Mouse (Mus musculus) C2C12 (cell line): ENCODE measurements around the gene Mcur1. TPM values are rescaled to one million over a fixed set of nuclear protein-coding genes. Genes with fewer than 3 reads are reported as not detected.

ENCODE experiments used
- H3K27me3 ChIP-seq: one replicate; pipeline ENCODE4 v1.6.1; 2011; ENCODE audit not compliant: control insufficient read depth, insufficient read depth, insufficient read length
- H3K36me3 ChIP-seq: one replicate; pipeline ENCODE4 v1.6.1; 2011; ENCODE audit not compliant: control insufficient read depth, insufficient read depth
- H3K4me3 ChIP-seq: one replicate; pipeline ENCODE4 v1.5.1; 2011; ENCODE audit warnings: mild to moderate bottlenecking, control low read depth; ENCODE audit not compliant: poor library complexity, insufficient read depth, severe bottlenecking
- H3K79me2 ChIP-seq: one replicate; pipeline ENCODE4 v1.6.1; 2011; ENCODE audit not compliant: control insufficient read depth, insufficient read depth
- H3K79me3 ChIP-seq: one replicate; pipeline ENCODE4 v1.6.1; 2011; ENCODE audit warnings: low read depth, control low read depth
- H3ac ChIP-seq: one replicate; pipeline ENCODE3; 2011; ENCODE audit warnings: low read depth; ENCODE audit not compliant: control insufficient read depth, insufficient read length
- CEBPB ChIP-seq: IDR thresholded peaks from one replicate; pipeline ENCODE4 v1.6.1; 2011; ENCODE audit warnings: low read depth, mild to moderate bottlenecking, control low read depth, moderate library complexity
- CTCF ChIP-seq: IDR thresholded peaks from one replicate; pipeline ENCODE4 v1.5.1; 2011; ENCODE audit not compliant: control insufficient read depth, insufficient read depth, insufficient read length
- FOSL1 ChIP-seq: IDR thresholded peaks from one replicate; pipeline ENCODE4 v1.8.0; 2011; ENCODE audit warnings: mild to moderate bottlenecking, low read length; ENCODE audit not compliant: poor library complexity, insufficient read depth, severe bottlenecking
- MAX ChIP-seq: IDR thresholded peaks from one replicate; pipeline ENCODE4 v1.6.1; 2011; ENCODE audit warnings: mild to moderate bottlenecking, control low read depth
- MYOD1 ChIP-seq: IDR thresholded peaks from one replicate; pipeline ENCODE4 v1.6.1; 2011; ENCODE audit warnings: low read depth; ENCODE audit not compliant: control insufficient read depth, insufficient read length
- MYOG ChIP-seq: IDR thresholded peaks from one replicate; pipeline ENCODE4 v1.6.1; 2011; ENCODE audit not compliant: control insufficient read depth, insufficient read length; ENCODE audit errors: extremely low read depth
- USF1 ChIP-seq: IDR thresholded peaks from one replicate; pipeline ENCODE4 v1.6.1; 2011; ENCODE audit warnings: low read depth, mild to moderate bottlenecking, control low read depth, moderate library complexity
- long read RNA-seq, 2 experiments: library from polyadenylated mRNA; unstranded; transcript quantifications; one replicate each; pipeline ENCODE4 v2.0.0; 2019 to 2020
- polyA plus RNA-seq: library from polyadenylated mRNA; unstranded; fragments of >200 nt; fragmentation: generic; extraction: Trizol; gene quantifications from one replicate; pipeline ENCODE4 v1.2.1, GENCODE M21; 2012; ENCODE audit warnings: missing spikeins

Gene Mcur1
- 4.8 TPM for polyA plus RNA-seq
- long read RNA-seq, experiment 1, full-length matches to known transcripts: 8 of 11 reads
- long read RNA-seq, experiment 1, partial matches to known transcripts: 0 of 11 reads
- long read RNA-seq, experiment 1, other reads (novel, unspliced or antisense): 3 of 11 reads
- long read RNA-seq, experiment 2, full-length matches to known transcripts: 103 of 115 reads
- long read RNA-seq, experiment 2, partial matches to known transcripts: 4 of 115 reads
- long read RNA-seq, experiment 2, other reads (novel, unspliced or antisense): 8 of 115 reads

DNA sequence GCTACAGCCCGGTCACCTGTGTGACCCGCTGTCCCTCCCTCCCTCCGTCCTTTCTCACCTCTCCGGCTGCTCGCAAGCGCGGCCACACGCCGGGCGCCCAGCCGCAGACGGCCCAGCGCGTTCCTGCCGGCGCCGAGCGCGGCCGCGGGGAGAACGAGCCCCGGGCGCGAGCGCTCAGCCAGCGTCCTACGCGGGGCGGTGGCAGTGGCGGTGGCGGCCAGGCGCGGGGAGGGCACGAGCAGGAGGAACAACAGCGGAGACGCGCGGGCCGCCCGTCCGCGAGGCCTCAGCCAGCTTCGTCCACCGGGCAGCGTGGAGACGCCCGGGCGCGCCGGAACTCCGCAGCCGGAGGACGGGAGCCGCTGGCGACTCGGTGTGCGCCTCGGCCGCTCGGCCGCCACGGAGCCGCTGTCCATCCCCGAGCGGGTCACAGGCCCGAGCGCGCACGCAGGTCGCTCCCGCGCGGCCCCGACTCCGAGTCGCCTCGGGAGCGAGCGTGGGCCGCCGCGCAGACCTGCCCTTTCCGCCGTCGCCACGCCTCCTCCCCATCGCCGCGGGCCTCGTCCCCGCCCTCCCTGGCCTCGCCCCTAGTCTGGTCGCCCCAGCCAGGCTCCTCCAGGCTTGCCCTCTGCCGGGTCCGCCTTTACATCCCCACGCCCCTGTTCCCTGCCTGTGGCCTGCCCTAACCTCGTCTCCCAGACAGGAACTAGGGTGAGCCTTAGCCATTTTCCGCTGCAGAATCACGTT lies at the start of gene Mcur1:
Gene Mcur1 (minus strand): TSS at position 481 of the 747 bp plus-strand sequence.
- TF ChIP-seq USF1 (no peak), CTCF (no peak), CEBPB (no peak), MAX (no peak), MYOG (no peak), MYOD1 (no peak), FOSL1 (no peak)
- Histone ChIP-seq H3K36me3 (no peaks in the 10 kb centered on the region), H3K79me3 (peaks cover 1% of the 10 kb centered on the region), H3ac (peak within 1 kb of the TSS; percentile 76), H3K4me3 (peak within 1 kb of the TSS; percentile 40), H3K27me3 (no peaks in the 10 kb centered on the region), H3K79me2 (peaks cover 21% of the 10 kb centered on the region)

DNA sequence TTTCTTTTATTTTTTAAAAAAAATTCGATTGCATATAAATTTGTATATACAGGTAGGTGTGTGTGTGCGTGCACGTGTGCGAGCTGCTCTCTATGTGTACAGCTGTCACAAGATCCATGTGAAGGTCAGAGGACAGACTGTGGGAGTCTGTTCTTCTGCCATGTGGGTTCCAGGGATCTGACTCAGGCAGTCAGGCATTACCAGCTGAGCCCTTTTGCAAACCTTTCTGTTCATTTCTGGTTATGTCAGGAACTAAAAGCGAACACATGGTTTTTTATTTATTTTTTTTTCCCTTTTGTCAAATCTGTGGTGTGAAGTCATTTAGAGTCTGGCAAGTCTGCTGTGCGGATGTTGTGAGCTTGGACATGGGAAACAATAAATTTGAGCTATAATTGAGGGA lies 48.9 kb upstream of the Mcur1 start:
- no peak overlapping the region for H3ac ChIP-seq
- H3K79me2 ChIP-seq: no peaks in the 10 kb centered on the region
- no peak for TF ChIP-seq CTCF
- H3K27me3 ChIP-seq: no peaks in the 10 kb centered on the region
- H3K36me3 ChIP-seq: no peaks in the 10 kb centered on the region
- no peaks in the 10 kb centered on the region for H3K79me3 ChIP-seq
- no peak overlapping the region for H3K4me3 ChIP-seq

DNA sequence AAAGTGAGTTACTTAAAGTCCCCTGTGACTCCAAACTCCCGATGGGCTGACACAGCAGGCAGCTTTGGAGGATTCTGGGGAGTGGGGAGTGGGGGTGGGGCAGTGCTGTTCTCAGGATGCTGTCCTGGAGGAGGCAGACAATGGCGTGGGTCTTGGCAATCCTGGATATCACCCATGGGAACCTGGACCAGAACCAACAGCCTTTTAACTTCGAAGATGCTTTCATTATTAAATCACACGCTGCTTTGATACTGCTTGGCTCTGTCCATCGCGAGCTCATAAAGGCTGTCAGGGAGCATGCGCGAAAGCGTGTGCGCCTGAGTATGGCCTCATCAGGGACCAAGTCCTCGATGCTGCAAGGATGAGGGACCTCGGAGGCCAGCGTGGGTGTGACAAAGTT lies 43.1 kb upstream of the Mcur1 start:
- Histone ChIP-seq H3K79me2 (no peaks in the 10 kb centered on the region), H3K79me3 (no peaks in the 10 kb centered on the region), H3K27me3 (peaks cover 3% of the 10 kb centered on the region), H3ac (no peak overlapping the region), H3K4me3 (no peak overlapping the region), H3K36me3 (no peaks in the 10 kb centered on the region)
- TF ChIP-seq FOSL1: no peak
- no peak for TF ChIP-seq MYOD1

DNA sequence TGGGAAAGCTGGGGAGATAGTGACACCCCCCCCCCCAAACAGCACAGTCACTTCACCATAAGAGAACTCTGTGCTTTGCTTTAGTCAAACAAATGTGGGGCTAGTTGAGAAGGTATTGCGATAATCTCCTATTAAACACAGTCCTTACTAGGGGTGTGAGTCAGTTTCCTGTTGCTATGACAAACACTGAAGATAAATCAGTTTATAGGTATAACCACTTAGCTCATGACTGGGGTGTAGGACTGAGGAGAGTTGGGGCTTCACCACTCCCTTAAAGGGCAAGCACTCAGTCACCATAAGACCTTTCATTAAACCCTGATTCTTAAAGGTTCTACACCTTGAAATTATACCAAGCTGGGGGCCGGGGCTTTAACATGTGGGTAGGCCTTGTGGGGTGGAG lies 42.4 kb upstream of the Mcur1 start:
- Histone ChIP-seq H3K79me2 (no peaks in the 10 kb centered on the region), H3ac (no peak overlapping the region), H3K27me3 (peaks cover 3% of the 10 kb centered on the region), H3K79me3 (no peaks in the 10 kb centered on the region), H3K36me3 (no peaks in the 10 kb centered on the region), H3K4me3 (no peak overlapping the region)
- TF ChIP-seq CTCF: no peak
- no peak for TF ChIP-seq FOSL1
- TF ChIP-seq USF1: no peak
- no peak for TF ChIP-seq CEBPB
- no peak for TF ChIP-seq MYOD1
- no peak for TF ChIP-seq MYOG
- no peak for TF ChIP-seq MAX

DNA sequence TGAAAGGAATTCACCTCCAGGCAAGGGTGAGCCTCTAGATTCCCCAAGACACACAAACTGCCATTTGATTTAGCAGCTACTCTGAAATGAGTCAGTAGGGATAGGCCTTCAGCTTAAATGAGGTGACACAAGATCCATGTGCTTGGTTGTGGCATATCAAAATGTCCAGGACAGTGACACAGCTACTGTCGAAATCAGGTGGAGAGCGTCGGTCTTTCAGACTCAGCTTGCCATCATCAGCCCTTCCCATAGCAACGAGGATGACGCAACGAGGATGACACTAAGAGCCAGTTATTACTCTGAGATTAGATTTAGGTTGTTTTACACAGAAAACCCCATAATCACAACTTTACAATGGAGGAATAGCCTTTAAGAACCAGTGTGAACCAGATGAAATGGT lies 41.0 kb upstream of the Mcur1 start:
- H3K79me3 ChIP-seq: no peaks in the 10 kb centered on the region
- no peaks in the 10 kb centered on the region for H3K36me3 ChIP-seq
- no peak overlapping the region for H3ac ChIP-seq
- H3K27me3 ChIP-seq: peaks cover 3% of the 10 kb centered on the region
- TF ChIP-seq CEBPB (no peak), MAX (no peak), CTCF (no peak), MYOG (no peak), FOSL1 (no peak), USF1 (no peak), MYOD1 (no peak)
- H3K4me3 ChIP-seq: no peak overlapping the region
- H3K79me2 ChIP-seq: no peaks in the 10 kb centered on the region

DNA sequence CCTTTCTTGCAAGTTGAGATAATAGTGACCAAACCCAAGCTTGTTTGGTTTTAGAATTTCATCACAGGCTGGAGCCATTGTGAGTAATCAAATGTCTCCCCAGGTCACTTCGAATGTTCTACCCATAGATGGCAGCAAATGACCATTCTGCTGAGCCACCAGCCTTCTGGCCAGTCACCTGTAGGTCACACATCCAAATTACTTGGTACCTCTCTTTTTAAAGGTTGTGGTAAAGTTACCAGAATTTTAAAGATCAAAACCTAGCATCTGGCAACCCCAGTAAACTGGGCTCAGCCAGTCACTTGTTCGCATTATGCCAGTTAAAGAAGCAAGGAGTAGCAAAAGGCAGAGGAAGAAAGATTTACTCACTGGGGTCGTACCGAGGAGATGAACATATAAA lies 35.9 kb upstream of the Mcur1 start:
- no peak overlapping the region for H3ac ChIP-seq
- no peaks in the 10 kb centered on the region for H3K79me2 ChIP-seq
- TF ChIP-seq USF1: no peak
- TF ChIP-seq CTCF: peak; percentile 54
- H3K79me3 ChIP-seq: no peaks in the 10 kb centered on the region
- H3K36me3 ChIP-seq: no peaks in the 10 kb centered on the region
- H3K27me3 ChIP-seq: peaks cover 9% of the 10 kb centered on the region
- H3K4me3 ChIP-seq: no peak overlapping the region
